Mouse (Mus musculus) hindbrain, embryonic 14.5 days (tissue): ENCODE results near the gene Tmem98. TPM values are rescaled to one million over a fixed set of nuclear protein-coding genes. Genes with fewer than 3 reads are reported as not detected.

Experiments
- ATAC-seq: fragments of 200-750 bp; cut with Nextera tagmentation; 2 replicates; pipeline ENCODE4 v1.8.0; 2017; ENCODE audit warnings: moderate number of reproducible peaks, mild to moderate bottlenecking, moderate TSS enrichment, moderate library complexity; ENCODE audit not compliant: low FRiP score
- DNase-seq: peaks from one replicate; pipeline ENCODE4 v3.0.0-alpha.2; 2015; ENCODE audit warnings: low spot score
- H3K27ac ChIP-seq: fragments of 300-500 bp; sonication (generic); 2 replicates; pipeline ENCODE4 v1.5.1; 2014; ENCODE audit warnings: mild to moderate bottlenecking, moderate library complexity
- H3K27me3 ChIP-seq: fragments of 300-500 bp; sonication (generic); 2 replicates; pipeline ENCODE4 v1.6.1; 2014; ENCODE audit warnings: mild to moderate bottlenecking, low read length, mixed read lengths; ENCODE audit not compliant: control insufficient read depth, insufficient read depth
- H3K36me3 ChIP-seq: fragments of 300-500 bp; sonication (generic); replicated peaks from 2 replicates; pipeline ENCODE4 v1.6.1; 2014; ENCODE audit not compliant: control insufficient read depth, insufficient read depth
- H3K4me1 ChIP-seq: fragments of 300-500 bp; sonication (generic); replicated peaks from 2 replicates; pipeline ENCODE4 v1.6.1; 2014; ENCODE audit warnings: antibody characterized with exemption, low read length, mixed read lengths; ENCODE audit not compliant: control insufficient read depth, insufficient read depth
- H3K4me2 ChIP-seq: fragments of 300-500 bp; sonication (generic); replicated peaks from 2 replicates; pipeline ENCODE4 v1.6.1; 2014; ENCODE audit warnings: mild to moderate bottlenecking, moderate library complexity
- H3K4me3 ChIP-seq: fragments of 300-500 bp; sonication (generic); replicated peaks from 2 replicates; pipeline ENCODE4 v1.5.1; 2014; ENCODE audit warnings: mild to moderate bottlenecking, low read length
- H3K9ac ChIP-seq: fragments of 300-500 bp; sonication (generic); 2 replicates; pipeline ENCODE4 v1.6.1; 2014
- H3K9me3 ChIP-seq: fragments of 300-500 bp; sonication (generic); 2 replicates; pipeline ENCODE4 v1.6.1; 2016; ENCODE audit warnings: low read length; ENCODE audit not compliant: control insufficient read depth
- WGBS: fragments of 180-500 bp; shearing (Covaris S2); extraction: QIAGEN DNeasy Blood & Tissue Kit; methylation state at CpG from one replicate; pipeline ENCODE4 v1.1.7; 2014; 5-methylcytosine and 5-hydroxymethylcytosine counted together
- polyA plus RNA-seq: library from polyadenylated mRNA; unstranded; fragments of >200 nt; fragmentation: Nextera tagmentation; extraction: Ambion mirVana; gene quantifications from 2 replicates; pipeline ENCODE4 v1.2.1, GENCODE M21; 2014

Gene Tmem98
- 20.1 and 21.9 TPM in 2 replicates for polyA plus RNA-seq

DNA sequence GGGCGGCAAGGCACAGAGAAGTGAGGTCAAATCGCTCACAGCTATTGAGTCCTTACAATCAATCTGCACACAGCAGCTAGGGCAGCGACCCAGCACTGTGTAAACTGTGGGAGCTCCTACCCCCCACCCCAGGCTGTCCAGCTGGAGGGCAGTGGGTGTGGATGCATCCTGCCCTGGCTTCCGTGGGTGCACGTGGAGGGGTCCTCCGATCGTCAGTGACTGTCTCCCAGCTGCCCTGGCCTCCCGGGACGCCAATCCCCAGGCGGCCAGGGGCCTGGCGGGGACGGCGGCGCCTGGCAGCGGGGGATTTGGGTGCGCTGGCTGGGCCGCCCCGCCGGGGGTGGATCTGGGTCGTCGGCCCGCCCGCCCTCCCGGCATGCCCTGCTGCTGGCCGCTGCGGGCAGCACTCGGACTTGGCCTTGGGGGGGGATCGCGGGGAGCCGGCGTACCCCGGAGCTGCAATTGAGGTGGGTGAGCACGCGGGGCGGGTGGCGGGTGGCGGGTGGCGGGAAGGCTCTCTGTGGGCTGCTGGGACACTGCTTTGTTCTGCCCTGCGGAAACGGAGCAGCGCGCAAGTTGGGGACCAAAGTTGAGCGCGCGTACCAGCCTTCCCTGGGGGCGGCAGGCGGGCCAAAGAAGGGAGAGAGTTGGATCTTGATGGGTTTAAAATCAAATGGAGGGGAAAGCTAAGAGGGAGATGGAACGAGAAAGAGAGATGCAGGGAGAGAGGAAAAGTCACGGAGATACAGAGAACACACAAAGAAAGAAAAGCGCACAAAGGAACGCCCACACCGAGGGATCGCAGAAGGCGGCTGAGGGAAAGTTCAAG, at the start of gene Tmem98:
Gene Tmem98, plus strand, starts transcription at position 183 of the 829 bp plus-strand sequence.
- peak; percentile 26 for DNase-seq
- H3K36me3 ChIP-seq = no peaks in the 10 kb centered on the region

DNA sequence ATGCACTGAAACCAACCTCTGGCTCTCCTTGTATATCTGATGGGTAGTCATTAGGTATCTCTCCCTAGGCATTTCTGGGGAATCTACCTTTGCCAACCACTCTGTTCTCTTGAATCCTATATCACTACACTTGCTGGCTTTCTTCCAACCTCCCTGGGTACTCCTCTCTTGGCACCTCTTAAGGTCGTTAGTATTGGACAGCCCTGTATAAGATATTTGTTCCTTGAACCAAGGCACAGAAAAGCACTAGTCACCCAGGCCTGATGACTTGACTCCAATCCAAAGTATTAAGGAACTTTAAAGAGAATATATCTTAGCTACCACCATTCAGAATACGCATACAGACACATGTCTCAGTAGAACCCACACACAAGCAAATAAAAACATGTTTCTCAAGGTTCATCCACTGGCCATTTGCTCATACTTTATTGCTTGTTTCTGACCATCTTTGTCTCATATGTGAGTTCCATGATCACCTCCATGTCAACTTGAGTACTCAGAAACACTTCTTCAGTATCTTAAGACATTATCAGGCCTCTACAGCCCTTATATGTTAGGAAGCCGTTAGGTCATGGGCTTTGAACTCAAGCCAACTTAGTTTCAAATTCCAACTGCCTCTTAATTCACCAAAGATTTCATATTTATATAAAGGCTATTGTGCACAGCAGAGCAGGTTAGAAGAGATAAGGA, 48.5 kb upstream of the Tmem98 start:
- Histone ChIP-seq H3K4me3 (no peak overlapping the region), H3K36me3 (no peaks in the 10 kb centered on the region), H3K4me2 (no peak overlapping the region), H3K4me1 (no peaks in the 10 kb centered on the region), H3K9ac (no peak overlapping the region), H3K27me3 (no peaks in the 10 kb centered on the region), H3K9me3 (no peaks in the 10 kb centered on the region), H3K27ac (no peak overlapping the region)
- no peak for ATAC-seq
- DNase-seq = no peak
- 86% methylated on average over 3 of the region's 3 CpGs for WGBS

More for the DNA sequence above, at the start of gene Tmem98:
- 1% methylated on average over 49 of the region's 54 CpGs for WGBS
- peak; percentile 71; the same call in 1 of the 2 replicates for ATAC-seq
- H3K27me3 ChIP-seq = no peaks in the 10 kb centered on the region
- H3K27ac ChIP-seq = 0 out of 2 replicates have a peak within 1 kb of the TSS, but pooled peaks have one; percentile 15
- peak within 1 kb of the TSS; percentile 49 for H3K4me3 ChIP-seq
- peak within 1 kb of the TSS; percentile 74 for H3K9ac ChIP-seq
- peak within 1 kb of the TSS; percentile 97 for H3K4me2 ChIP-seq
- H3K9me3 ChIP-seq = no peaks in the 10 kb centered on the region
- H3K4me1 ChIP-seq = peaks cover 13% of the 10 kb centered on the region; the same call in 1 of the 2 replicates

DNA sequence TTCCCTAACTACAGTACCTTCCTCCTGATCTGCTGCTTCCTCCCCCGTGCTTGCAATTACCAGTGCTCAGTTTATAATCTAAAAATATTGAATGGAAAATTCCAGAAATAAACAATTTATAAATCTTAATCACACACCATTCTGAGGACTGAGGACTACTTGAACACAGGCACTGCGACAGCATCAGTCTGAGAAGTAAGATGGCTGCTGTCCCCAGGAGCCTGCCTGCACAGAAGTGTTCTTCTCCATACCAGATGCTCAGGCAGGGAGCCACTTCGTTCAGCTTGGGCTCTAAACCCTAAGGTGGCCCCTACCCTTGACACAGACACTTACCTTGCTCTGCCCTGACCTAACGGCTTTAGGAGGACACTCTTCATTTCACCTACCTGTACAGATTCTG, 47.9 kb upstream of the Tmem98 start:
- H3K9ac ChIP-seq = no peak overlapping the region
- H3K4me1 ChIP-seq = no peaks in the 10 kb centered on the region
- no peak overlapping the region for H3K27ac ChIP-seq
- H3K4me2 ChIP-seq = no peak overlapping the region
- H3K9me3 ChIP-seq = no peaks in the 10 kb centered on the region
- no peaks in the 10 kb centered on the region for H3K36me3 ChIP-seq
- WGBS = 85% methylated on average over 4 of the region's 4 CpGs
- DNase-seq = no peak
- ATAC-seq = no peak
- no peaks in the 10 kb centered on the region for H3K27me3 ChIP-seq
- no peak overlapping the region for H3K4me3 ChIP-seq

DNA sequence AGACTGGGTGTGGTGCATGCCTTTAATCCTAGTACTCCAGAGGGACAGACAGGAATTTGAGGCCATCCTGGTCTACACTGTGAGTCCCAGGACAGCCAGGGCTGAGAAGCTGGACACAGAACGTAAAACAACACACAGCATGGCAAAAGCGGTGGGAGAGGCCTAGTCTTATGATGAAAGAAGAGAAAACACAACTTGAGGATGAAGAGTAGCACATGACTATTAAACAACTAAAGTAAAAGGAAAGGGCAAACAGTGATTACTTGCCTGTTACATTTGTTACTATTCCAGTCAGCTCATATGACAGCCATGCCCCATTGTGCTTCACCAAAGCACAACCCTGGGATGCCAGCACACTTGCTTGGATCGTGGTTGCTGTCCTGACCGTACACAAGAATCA, 43.9 kb upstream of the Tmem98 start:
- Histone ChIP-seq H3K27ac (no peak overlapping the region), H3K4me3 (no peak overlapping the region), H3K36me3 (no peaks in the 10 kb centered on the region), H3K4me1 (no peaks in the 10 kb centered on the region), H3K27me3 (no peaks in the 10 kb centered on the region), H3K4me2 (no peak overlapping the region), H3K9ac (no peak overlapping the region), H3K9me3 (no peaks in the 10 kb centered on the region)
- no peak for ATAC-seq
- no peak for DNase-seq
- WGBS = 84% methylated on average over 4 of the region's 4 CpGs

DNA sequence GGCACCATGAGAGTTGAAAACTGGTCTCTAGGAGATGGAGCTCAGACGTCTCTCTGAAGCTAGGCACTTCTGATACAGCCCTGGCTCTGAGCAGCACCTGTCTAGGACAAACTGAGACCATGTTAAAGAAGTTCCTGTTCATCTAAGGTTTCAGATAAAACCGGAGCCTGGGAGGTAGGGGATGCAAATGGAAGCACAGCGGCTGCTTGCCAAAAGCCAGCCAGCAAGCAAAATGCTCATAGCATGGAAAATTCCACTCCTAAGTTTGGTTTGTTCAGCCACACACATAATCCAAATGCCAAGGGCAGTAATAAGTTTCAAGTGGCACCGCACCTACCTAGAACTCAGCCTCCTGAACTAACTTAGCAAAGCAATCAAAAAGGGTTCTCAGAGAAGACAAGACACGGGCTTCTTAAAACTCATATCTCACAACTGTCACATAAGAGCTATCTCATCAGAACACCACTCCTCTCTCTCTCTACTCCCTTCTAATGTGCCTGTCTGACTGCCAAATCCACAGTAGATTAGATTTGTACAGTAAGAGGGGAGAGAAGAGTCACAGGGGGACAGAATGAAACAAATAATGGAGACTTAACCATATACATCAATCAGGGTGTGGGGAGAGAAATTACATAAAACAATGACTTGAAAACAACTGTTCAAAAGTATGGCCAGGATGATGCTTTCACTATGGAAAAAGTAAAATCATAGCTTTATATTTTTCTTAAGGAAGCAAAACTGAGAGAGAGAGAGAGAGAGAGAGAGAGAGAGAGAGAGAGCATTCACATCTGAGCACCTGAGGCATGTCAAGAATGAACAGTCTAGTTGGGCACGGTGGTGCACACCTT, 43.3 kb upstream of the Tmem98 start:
- no peaks in the 10 kb centered on the region for H3K36me3 ChIP-seq
- H3K9ac ChIP-seq = no peak overlapping the region
- H3K27ac ChIP-seq = no peak overlapping the region
- H3K9me3 ChIP-seq = no peaks in the 10 kb centered on the region
- WGBS = 89% methylated on average over 6 of the region's 6 CpGs
- no peaks in the 10 kb centered on the region for H3K4me1 ChIP-seq
- no peaks in the 10 kb centered on the region for H3K27me3 ChIP-seq
- no peak overlapping the region for H3K4me2 ChIP-seq
- H3K4me3 ChIP-seq = no peak overlapping the region
- ATAC-seq (no peak), DNase-seq (no peak)

DNA sequence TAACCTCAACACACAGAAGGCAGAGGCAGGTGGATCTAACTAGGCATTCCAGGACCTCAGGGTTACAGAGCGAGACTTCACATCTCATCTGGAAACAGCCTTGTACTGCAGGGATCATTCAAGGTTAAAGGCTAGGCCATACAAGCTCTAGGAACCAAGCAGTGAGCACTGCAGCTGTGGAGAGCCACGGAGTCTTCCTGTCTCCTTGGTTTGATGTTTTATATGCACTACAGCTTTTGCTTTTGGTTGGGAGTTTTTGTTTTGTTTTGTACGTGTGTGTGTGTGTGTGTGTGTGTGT, 42.7 kb upstream of the Tmem98 start:
- H3K9me3 ChIP-seq = no peaks in the 10 kb centered on the region
- no peak for DNase-seq
- WGBS = 81% methylated on average over 3 of the region's 3 CpGs
- H3K36me3 ChIP-seq = no peaks in the 10 kb centered on the region
- H3K9ac ChIP-seq = no peak overlapping the region
- ATAC-seq = no peak
- no peaks in the 10 kb centered on the region for H3K4me1 ChIP-seq
- H3K27ac ChIP-seq = no peak overlapping the region
- H3K27me3 ChIP-seq = no peaks in the 10 kb centered on the region
- no peak overlapping the region for H3K4me2 ChIP-seq
- H3K4me3 ChIP-seq = no peak overlapping the region

DNA sequence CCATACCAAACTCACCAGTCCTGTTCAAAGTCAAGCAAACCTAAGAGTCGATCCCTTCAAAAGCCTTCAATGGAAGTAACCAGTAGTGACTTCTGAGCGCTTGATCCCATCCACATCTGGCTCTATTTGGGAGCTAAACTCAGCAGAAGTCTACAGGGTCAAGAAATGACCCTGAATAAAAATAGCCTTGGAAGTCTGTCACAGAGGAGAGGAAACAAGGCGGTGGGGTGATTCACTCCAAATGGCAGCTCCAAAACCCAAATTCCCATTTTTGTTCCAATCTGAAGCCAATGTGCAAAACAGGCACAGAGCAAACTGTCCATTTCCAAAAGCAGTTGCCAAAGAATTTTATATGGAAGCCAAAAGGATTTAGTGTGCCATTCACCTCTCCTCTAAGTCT, 38.8 kb upstream of the Tmem98 start:
- ATAC-seq (no peak), DNase-seq (no peak)
- Histone ChIP-seq H3K27ac (no peak overlapping the region), H3K4me1 (no peaks in the 10 kb centered on the region), H3K4me3 (no peak overlapping the region), H3K36me3 (no peaks in the 10 kb centered on the region), H3K27me3 (no peaks in the 10 kb centered on the region), H3K9ac (no peak overlapping the region), H3K9me3 (no peaks in the 10 kb centered on the region), H3K4me2 (no peak overlapping the region)
- WGBS = 71% methylated on average over 3 of the region's 3 CpGs

DNA sequence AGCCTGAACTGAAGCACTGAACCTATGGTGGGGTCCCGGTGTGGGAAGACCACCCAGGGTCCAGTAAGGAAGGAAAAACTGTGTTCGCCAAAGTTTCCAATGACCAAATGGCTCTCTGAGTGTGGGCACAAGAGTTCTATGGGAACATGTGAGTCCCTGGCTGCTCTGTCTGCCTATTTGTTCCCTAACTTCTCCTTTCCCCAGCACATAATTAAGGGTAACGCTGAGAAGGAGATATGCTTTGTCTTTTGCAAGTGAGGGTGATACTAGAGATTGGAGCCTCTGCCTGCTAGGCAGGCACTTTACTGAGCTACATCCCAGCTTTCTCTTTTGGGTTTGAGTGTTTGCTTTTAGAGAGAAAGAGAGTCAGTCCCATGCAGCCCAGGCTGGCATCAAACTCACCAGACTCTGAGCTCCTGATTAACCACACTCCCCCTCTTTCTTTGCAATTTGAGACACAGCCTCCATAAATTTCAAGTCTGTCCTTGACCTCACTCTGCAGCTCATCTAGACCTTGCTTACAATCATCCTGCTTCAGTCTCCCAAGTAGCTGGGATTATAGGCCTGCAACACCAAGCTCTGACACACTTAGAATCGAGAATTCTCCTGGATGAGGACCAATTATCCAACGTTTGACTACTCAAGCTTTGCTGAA, 38.3 kb upstream of the Tmem98 start:
- no peaks in the 10 kb centered on the region for H3K9me3 ChIP-seq
- no peaks in the 10 kb centered on the region for H3K36me3 ChIP-seq
- no peaks in the 10 kb centered on the region for H3K27me3 ChIP-seq
- no peak overlapping the region for H3K9ac ChIP-seq
- ATAC-seq (no peak), DNase-seq (no peak)
- WGBS = 78% methylated on average over 5 of the region's 5 CpGs
- H3K4me1 ChIP-seq = no peaks in the 10 kb centered on the region
- no peak overlapping the region for H3K4me3 ChIP-seq
- no peak overlapping the region for H3K4me2 ChIP-seq
- H3K27ac ChIP-seq = no peak overlapping the region
